Mouse (Mus musculus) neural tube, embryonic 13.5 days (tissue): ENCODE measurements around the gene Fam222a. TPM values are rescaled to one million over a fixed set of nuclear protein-coding genes. Genes with fewer than 3 reads are reported as not detected.

ENCODE experiments used
- ATAC-seq: fragments of 200-750 bp; cut with Nextera tagmentation; 2 replicates; pipeline ENCODE4 v1.8.0; 2017; ENCODE audit warnings: low read depth, mild to moderate bottlenecking, moderate TSS enrichment, moderate library complexity
- H3K27ac ChIP-seq: fragments of 300-500 bp; sonication (generic); replicated peaks from 2 replicates; pipeline ENCODE4 v1.5.1; 2015; ENCODE audit warnings: moderate library complexity, mild to moderate bottlenecking, inconsistent platforms
- H3K27me3 ChIP-seq: fragments of 300-500 bp; sonication (generic); 2 replicates; pipeline ENCODE4 v1.6.1; 2015; ENCODE audit warnings: mild to moderate bottlenecking, inconsistent platforms
- H3K36me3 ChIP-seq: fragments of 300-500 bp; sonication (generic); 2 replicates; pipeline ENCODE4 v1.6.1; 2015; ENCODE audit warnings: mild to moderate bottlenecking, inconsistent platforms
- H3K4me1 ChIP-seq: fragments of 300-500 bp; sonication (generic); replicated peaks from 2 replicates; pipeline ENCODE4 v1.6.1; 2015; ENCODE audit warnings: inconsistent platforms
- H3K4me2 ChIP-seq: fragments of 300-500 bp; sonication (generic); 2 replicates; pipeline ENCODE4 v1.6.1; 2015; ENCODE audit warnings: inconsistent platforms, mild to moderate bottlenecking, moderate library complexity
- H3K4me3 ChIP-seq: fragments of 300-500 bp; sonication (generic); 2 replicates; pipeline ENCODE4 v1.5.1; 2015; ENCODE audit warnings: mild to moderate bottlenecking, inconsistent platforms
- H3K9ac ChIP-seq: fragments of 300-500 bp; sonication (generic); 2 replicates; pipeline ENCODE4 v1.6.1; 2015; ENCODE audit warnings: moderate library complexity, mild to moderate bottlenecking, inconsistent platforms
- H3K9me3 ChIP-seq: fragments of 300-500 bp; sonication (generic); 2 replicates; pipeline ENCODE4 v1.6.1; 2016; ENCODE audit warnings: inconsistent platforms
- WGBS: fragments of 180-500 bp; shearing (Covaris S2); methylation state at CpG from one replicate; pipeline ENCODE4 v1.1.7; 2015; 5-methylcytosine and 5-hydroxymethylcytosine counted together
- polyA plus RNA-seq: library from polyadenylated mRNA; unstranded; fragments of >200 nt; fragmentation: Nextera tagmentation; extraction: Ambion mirVana; gene quantifications from 2 replicates; pipeline ENCODE4 v1.2.1, GENCODE M21; 2015

Fam222a gene
- polyA plus RNA-seq, 1 experiment from 2014 or later: 6.8 TPM

GRCm38 (mm10) chr5:114545076-114545475, 22.7 kb upstream of the Fam222a start:
- Histone ChIP-seq H3K4me3 (no peak overlapping the region), H3K4me1 (0 out of 2 replicates have a peak, but pooled peaks cover 3% of the 10 kb centered on the region), H3K36me3 (no peaks in the 10 kb centered on the region), H3K27ac (no peak overlapping the region), H3K27me3 (peaks cover 1% of the 10 kb centered on the region; the same call in 1 of the 2 replicates), H3K9me3 (no peaks in the 10 kb centered on the region), H3K4me2 (no peak overlapping the region), H3K9ac (no peak overlapping the region)
- ATAC-seq: no peak
- 77% methylated on average over 9 of the region's 9 CpGs for WGBS

GRCm38 (mm10) chr5:114548976-114549375, 18.8 kb upstream of the Fam222a start:
- Histone ChIP-seq H3K27ac (no peak overlapping the region), H3K27me3 (no peaks in the 10 kb centered on the region; the same call in 1 of the 2 replicates), H3K9ac (no peak overlapping the region), H3K4me3 (no peak overlapping the region), H3K9me3 (no peaks in the 10 kb centered on the region), H3K4me1 (peaks cover 30% of the 10 kb centered on the region), H3K4me2 (no peak overlapping the region), H3K36me3 (no peaks in the 10 kb centered on the region)
- no peak for ATAC-seq
- whole genome bisulfite sequencing: 94% methylated on average over 10 of the region's 10 CpGs

- Histone ChIP-seq H3K9me3 (no peaks in the 10 kb centered on the region), H3K27ac (peak overlapping the region; percentile 35; the same call in 1 of the 2 replicates), H3K9ac (no peak overlapping the region), H3K4me2 (no peak overlapping the region), H3K4me1 (peaks cover 31% of the 10 kb centered on the region), H3K36me3 (no peaks in the 10 kb centered on the region), H3K4me3 (no peak overlapping the region), H3K27me3 (no peaks in the 10 kb centered on the region; the same call in 1 of the 2 replicates)
- ATAC-seq: no peak
- 59% methylated on average over 3 of the region's 3 CpGs for WGBS
These were observed 18.0 kb upstream of the Fam222a start for GRCm38 (mm10) chr5:114549770-114550169.

- WGBS: 35% methylated on average over 7 of the region's 7 CpGs
- H3K27me3 ChIP-seq: no peaks in the 10 kb centered on the region; the same call in 1 of the 2 replicates
- H3K4me2 ChIP-seq: no peak overlapping the region
- 0 out of 2 replicates have a peak, but pooled peaks cover 5% of the 10 kb centered on the region for H3K9me3 ChIP-seq
- no peak for ATAC-seq
- H3K4me1 ChIP-seq: peaks cover 31% of the 10 kb centered on the region
- H3K4me3 ChIP-seq: no peak overlapping the region
- no peaks in the 10 kb centered on the region for H3K36me3 ChIP-seq
- H3K9ac ChIP-seq: no peak overlapping the region
- peak overlapping the region; percentile 35 for H3K27ac ChIP-seq
These were observed 17.4 kb upstream of the Fam222a start for GRCm38 (mm10) chr5:114550431-114550830.

DNA sequence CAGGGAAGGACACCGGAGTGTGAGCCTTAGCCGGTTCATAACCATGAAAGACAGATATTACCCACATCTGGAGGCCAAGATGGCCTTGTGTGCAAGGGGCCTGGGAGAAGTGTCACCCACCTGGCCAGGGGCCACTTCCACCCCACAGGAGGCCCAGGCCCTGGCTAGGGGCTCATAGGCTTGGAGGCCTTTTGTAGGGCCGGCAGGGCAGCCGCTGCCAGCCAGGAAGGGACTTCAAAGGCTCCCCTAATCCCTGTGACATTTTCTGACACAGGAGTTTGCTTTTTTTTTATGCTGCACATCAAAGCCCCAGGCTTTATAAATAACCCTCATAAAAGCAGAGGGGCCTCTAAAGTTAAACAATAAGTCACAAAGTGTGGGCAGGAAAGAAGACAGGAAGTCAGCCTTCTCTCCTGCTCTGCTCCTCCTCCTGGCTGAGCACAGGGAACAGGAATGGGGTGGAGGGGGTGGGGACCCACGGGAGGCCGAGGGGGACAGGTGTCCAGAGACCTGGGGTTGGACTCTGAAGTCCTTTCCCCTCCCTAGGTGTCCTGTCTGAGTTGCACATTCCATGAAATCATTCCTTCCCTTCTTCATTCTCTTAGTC, 16.8 kb upstream of the Fam222a start:
- Histone ChIP-seq H3K9me3 (0 out of 2 replicates have a peak, but pooled peaks cover 6% of the 10 kb centered on the region), H3K4me3 (no peak overlapping the region), H3K4me2 (no peak overlapping the region), H3K27ac (peak overlapping the region; percentile 35; the same call in 1 of the 2 replicates), H3K36me3 (no peaks in the 10 kb centered on the region), H3K4me1 (peaks cover 31% of the 10 kb centered on the region), H3K27me3 (no peaks in the 10 kb centered on the region; the same call in 1 of the 2 replicates), H3K9ac (no peak overlapping the region)
- no peak for ATAC-seq
- 4% methylated on average over 6 of the region's 6 CpGs for WGBS

GRCm38 (mm10) chr5:114552507-114553208, 15.2 kb upstream of the Fam222a start:
- H3K9ac ChIP-seq: 0 out of 2 replicates have a peak overlapping the region, but pooled peaks have one; percentile 4

DNA sequence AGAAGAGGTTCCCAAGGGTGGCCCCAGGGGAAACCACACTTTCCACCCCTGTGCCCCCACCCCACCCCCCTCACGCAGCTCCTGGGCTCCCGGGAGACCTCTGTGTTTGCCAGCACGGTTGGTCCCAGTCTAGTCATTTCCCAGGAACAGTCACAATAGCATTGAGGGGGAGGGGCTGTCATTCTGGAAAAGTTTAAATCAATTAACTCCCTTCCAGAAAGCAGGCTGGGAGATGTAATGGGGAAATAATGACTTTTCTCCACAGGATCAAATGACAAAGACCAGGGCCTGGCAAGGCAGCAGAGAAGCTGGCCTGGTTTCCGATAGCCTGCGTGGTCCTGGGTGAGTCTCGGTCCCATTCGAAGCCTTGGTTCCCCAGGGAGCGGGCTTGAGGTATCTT, 14.1 kb upstream of the Fam222a start:
- Histone ChIP-seq H3K4me2 (no peak overlapping the region), H3K4me3 (no peak overlapping the region), H3K4me1 (peaks cover 40% of the 10 kb centered on the region), H3K9me3 (0 out of 2 replicates have a peak, but pooled peaks cover 6% of the 10 kb centered on the region), H3K27me3 (no peaks in the 10 kb centered on the region; the same call in 1 of the 2 replicates), H3K36me3 (no peaks in the 10 kb centered on the region), H3K9ac (no peak overlapping the region), H3K27ac (peak overlapping the region; percentile 57)
- peak; percentile 62 for ATAC-seq
- WGBS: 28% methylated on average over 8 of the region's 8 CpGs

More at GRCm38 (mm10) chr5:114552507-114553208, 15.2 kb upstream of the Fam222a start:
- WGBS: 57% methylated on average over 13 of the region's 13 CpGs
- Histone ChIP-seq H3K9me3 (0 out of 2 replicates have a peak, but pooled peaks cover 6% of the 10 kb centered on the region), H3K27me3 (no peaks in the 10 kb centered on the region; the same call in 1 of the 2 replicates), H3K27ac (peak overlapping the region; percentile 57), H3K4me2 (no peak overlapping the region), H3K36me3 (no peaks in the 10 kb centered on the region), H3K4me3 (no peak overlapping the region), H3K4me1 (peaks cover 31% of the 10 kb centered on the region)
- peak; percentile 55; the same call in 1 of the 2 replicates for ATAC-seq

DNA sequence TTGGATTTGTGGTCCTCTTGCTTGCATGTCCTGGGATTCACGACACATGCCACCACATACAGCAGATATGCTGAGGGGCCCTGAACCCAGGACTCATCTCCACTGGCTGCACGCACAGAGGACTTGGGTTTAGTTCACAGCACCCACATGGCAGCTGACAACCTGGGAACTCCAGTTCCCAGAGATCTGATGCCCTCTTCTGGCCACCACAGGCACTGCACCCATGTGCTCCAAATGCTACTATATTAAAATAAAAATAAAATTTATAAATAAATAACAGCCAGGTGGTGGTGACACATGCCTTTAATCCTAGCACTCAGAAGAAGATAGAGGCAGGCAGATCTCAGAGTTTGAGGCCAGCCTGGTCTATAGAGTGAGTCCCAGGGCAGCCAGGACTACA, 12.4 kb upstream of the Fam222a start:
- H3K9me3 ChIP-seq: 0 out of 2 replicates have a peak, but pooled peaks cover 6% of the 10 kb centered on the region
- H3K27ac ChIP-seq: no peak overlapping the region
- 100% methylated on average over 2 of the region's 2 CpGs for WGBS
- H3K4me2 ChIP-seq: no peak overlapping the region
- peaks cover 35% of the 10 kb centered on the region for H3K4me1 ChIP-seq
- H3K27me3 ChIP-seq: no peaks in the 10 kb centered on the region; the same call in 1 of the 2 replicates
- no peak overlapping the region for H3K9ac ChIP-seq
- H3K4me3 ChIP-seq: no peak overlapping the region
- H3K36me3 ChIP-seq: no peaks in the 10 kb centered on the region
- ATAC-seq: no peak

- WGBS: 76% methylated on average over 11 of the region's 11 CpGs
- H3K9ac ChIP-seq: no peak overlapping the region
- H3K4me1 ChIP-seq: peaks cover 34% of the 10 kb centered on the region
- ATAC-seq: no peak
- no peak overlapping the region for H3K27ac ChIP-seq
- H3K4me3 ChIP-seq: no peak overlapping the region
- no peak overlapping the region for H3K4me2 ChIP-seq
- H3K27me3 ChIP-seq: no peaks in the 10 kb centered on the region; the same call in 1 of the 2 replicates
- H3K9me3 ChIP-seq: 0 out of 2 replicates have a peak, but pooled peaks cover 6% of the 10 kb centered on the region
- no peaks in the 10 kb centered on the region for H3K36me3 ChIP-seq
These were observed 11.7 kb upstream of the Fam222a start for GRCm38 (mm10) chr5:114556109-114556508.

DNA sequence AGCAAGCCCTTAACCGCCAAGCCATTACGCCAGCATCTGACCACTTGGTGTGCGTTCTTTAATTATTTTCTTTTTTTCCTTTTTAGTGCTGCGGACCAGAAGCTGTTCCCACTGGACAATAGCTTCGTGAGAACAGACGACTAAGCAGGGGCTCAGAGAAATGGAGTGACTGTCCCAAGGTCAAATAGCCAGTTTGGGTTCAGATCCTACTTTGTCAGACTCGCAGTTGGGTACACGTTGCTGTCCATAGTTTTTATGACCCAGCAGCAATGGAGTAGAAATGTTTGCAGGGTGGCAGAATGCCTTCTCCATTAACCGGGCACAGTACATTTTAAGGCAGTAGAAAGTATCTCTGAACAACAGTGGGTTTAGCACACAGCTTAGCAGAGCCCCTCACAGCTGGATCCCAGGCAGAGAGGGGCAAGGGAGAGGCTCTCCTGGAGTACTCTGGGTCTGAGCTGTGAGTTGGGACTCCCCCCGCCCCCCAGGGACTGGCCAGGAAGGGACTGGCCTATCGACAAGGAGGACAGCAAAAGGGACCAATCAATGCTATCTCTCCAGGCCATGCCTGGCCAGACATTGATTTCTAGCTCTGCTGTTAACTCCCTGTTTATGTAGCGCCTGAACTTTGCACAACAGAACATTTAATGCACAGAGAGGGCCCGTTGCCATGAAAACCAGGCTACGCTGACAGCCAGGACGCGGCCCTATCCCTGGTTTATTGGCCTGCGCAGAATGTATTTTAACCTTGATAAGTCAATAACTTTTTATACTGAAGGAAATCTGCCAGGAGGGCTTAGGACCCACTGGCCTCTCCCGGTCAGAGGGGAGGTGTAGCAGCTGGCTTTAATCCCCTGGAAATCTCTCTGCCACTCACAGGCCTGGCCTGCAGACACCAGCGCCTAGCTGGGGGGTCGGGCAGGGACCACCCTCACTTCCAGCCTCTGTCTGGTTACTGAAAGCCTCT, 9.8 kb upstream of the Fam222a start:
- no peak for ATAC-seq
- Histone ChIP-seq H3K4me3 (no peak overlapping the region), H3K4me2 (no peak overlapping the region), H3K27ac (no peak overlapping the region), H3K9me3 (0 out of 2 replicates have a peak, but pooled peaks cover 6% of the 10 kb centered on the region), H3K36me3 (no peaks in the 10 kb centered on the region), H3K4me1 (peaks cover 25% of the 10 kb centered on the region), H3K27me3 (no peaks in the 10 kb centered on the region), H3K9ac (no peak overlapping the region)
- 52% methylated on average over 20 of the region's 20 CpGs for WGBS

- Histone ChIP-seq H3K27me3 (no peaks in the 10 kb centered on the region), H3K4me1 (peaks cover 25% of the 10 kb centered on the region), H3K9me3 (peaks cover 8% of the 10 kb centered on the region), H3K4me3 (no peak overlapping the region), H3K4me2 (no peak overlapping the region), H3K9ac (no peak overlapping the region), H3K36me3 (no peaks in the 10 kb centered on the region), H3K27ac (no peak overlapping the region)
- WGBS: 32% methylated on average over 9 of the region's 9 CpGs
- ATAC-seq: no peak
These were observed 7.3 kb upstream of the Fam222a start for GRCm38 (mm10) chr5:114560533-114560936.
